Mouse (Mus musculus) heart, postnatal 0 days (tissue): Measurements from ENCODE around the gene Tefm. TPM values are rescaled to one million over a fixed set of nuclear protein-coding genes. Genes with fewer than 3 reads are reported as not detected.

Experiments
- ATAC-seq: fragments of 200-750 bp; cut with Nextera tagmentation; 2 replicates; pipeline ENCODE4 v1.8.0; 2017; ENCODE audit warnings: low read depth, moderate number of reproducible peaks, moderate library complexity; ENCODE audit not compliant: insufficient read depth
- DNase-seq: peaks from one replicate; pipeline ENCODE4 v3.0.0-alpha.2; 2016; ENCODE audit warnings: low spot score
- H3K27ac ChIP-seq: fragments of 300-500 bp; sonication (generic); 2 replicates; pipeline ENCODE4 v1.5.1; 2014; ENCODE audit warnings: low read depth, mild to moderate bottlenecking
- H3K27me3 ChIP-seq: fragments of 300-500 bp; sonication (generic); 2 replicates; pipeline ENCODE4 v1.6.1; 2014; ENCODE audit warnings: low read length, mixed read lengths; ENCODE audit not compliant: control insufficient read depth, insufficient read depth
- H3K36me3 ChIP-seq: fragments of 300-500 bp; sonication (generic); replicated peaks from 2 replicates; pipeline ENCODE4 v1.6.1; 2014; ENCODE audit warnings: low read length, mixed read lengths; ENCODE audit not compliant: control insufficient read depth, insufficient read depth
- H3K4me1 ChIP-seq: fragments of 300-500 bp; sonication (generic); 2 replicates; pipeline ENCODE4 v1.6.1; 2014; ENCODE audit warnings: antibody characterized with exemption; ENCODE audit not compliant: control insufficient read depth, insufficient read depth
- H3K4me2 ChIP-seq: fragments of 300-500 bp; sonication (generic); 2 replicates; pipeline ENCODE4 v1.6.1; 2014; ENCODE audit warnings: low read depth, mild to moderate bottlenecking, low read length, moderate library complexity
- H3K4me3 ChIP-seq: fragments of 300-500 bp; sonication (generic); 2 replicates; pipeline ENCODE4 v1.5.1; 2014; ENCODE audit warnings: low read depth, low read length
- H3K9ac ChIP-seq: fragments of 300-500 bp; sonication (generic); replicated peaks from 2 replicates; pipeline ENCODE4 v1.6.1; 2014; ENCODE audit warnings: low read depth, low read length, mixed read lengths
- H3K9me3 ChIP-seq: fragments of 300-500 bp; sonication (generic); replicated peaks from 2 replicates; pipeline ENCODE4 v1.6.1; 2016; ENCODE audit warnings: low read length; ENCODE audit not compliant: control insufficient read depth
- CTCF ChIP-seq: IDR thresholded peaks from 2 replicates; pipeline ENCODE4 v1.5.1; 2016; ENCODE audit warnings: antibody characterized with exemption, control low read depth, low read depth
- EP300 ChIP-seq: IDR thresholded peaks from 2 replicates; pipeline ENCODE4 v1.6.1; 2016; ENCODE audit warnings: antibody characterized with exemption, low read depth
- WGBS: fragments of 180-500 bp; shearing (Covaris S2); extraction: QIAGEN DNeasy Blood & Tissue Kit; methylation state at CpG from one replicate; pipeline ENCODE4 v1.1.7; 2014; 5-methylcytosine and 5-hydroxymethylcytosine counted together
- polyA plus RNA-seq: library from polyadenylated mRNA; unstranded; fragments of >200 nt; fragmentation: Nextera tagmentation; extraction: Ambion mirVana; gene quantifications from 2 replicates; pipeline ENCODE4 v1.2.1, GENCODE M21; 2015
- total RNA-seq: library from RNA; depleted of rRNA; stranded (reverse); fragments of >200 nt; gene quantifications from 2 replicates; pipeline ENCODE4 v1.2.3, GENCODE M21; 2014; ENCODE audit warnings: low replicate concordance; rRNA removed

Tefm gene
- total and polyA plus RNA-seq, 2 experiments from 2014 or later = 39.9 to 40.3 TPM

DNA sequence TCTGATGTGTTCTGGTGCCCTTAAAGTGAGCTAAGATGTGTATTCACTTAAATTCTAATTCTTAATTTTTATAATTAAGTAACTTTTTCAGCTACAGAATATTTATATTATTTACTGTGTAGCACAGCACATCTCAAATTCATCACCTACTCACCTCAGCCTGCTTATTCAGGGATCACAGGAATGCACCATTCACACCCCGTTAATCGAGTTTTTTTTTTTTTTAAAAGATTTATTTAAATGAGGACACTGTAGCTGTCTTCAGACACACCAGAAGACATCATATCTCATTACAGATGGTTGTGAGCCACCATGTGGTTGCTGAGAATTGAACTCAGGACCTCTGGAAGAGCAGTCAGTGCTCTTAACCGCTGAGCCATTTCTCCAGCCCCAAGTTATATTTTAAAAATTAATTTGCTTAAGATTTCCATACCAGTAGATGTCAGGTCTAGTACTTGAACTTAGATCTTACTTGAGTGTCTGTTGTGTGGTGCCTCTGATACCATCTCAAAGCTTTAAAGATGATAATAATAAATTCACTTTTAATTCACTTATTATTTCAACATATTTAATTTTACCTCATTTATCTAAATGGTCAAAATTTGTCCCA, 51.3 kb downstream of the Tefm start:
- Histone ChIP-seq H3K9me3 (no peaks in the 10 kb centered on the region), H3K9ac (no peak overlapping the region), H3K27me3 (no peaks in the 10 kb centered on the region), H3K4me2 (peak overlapping the region; percentile 84), H3K27ac (no peak overlapping the region), H3K4me1 (peaks cover 6% of the 10 kb centered on the region; the same call in 1 of the 2 replicates), H3K4me3 (peak overlapping the region; percentile 84; the same call in 1 of the 2 replicates), H3K36me3 (0 out of 2 replicates have a peak, but pooled peaks cover 2% of the 10 kb centered on the region)
- no peak for ATAC-seq
- 49% methylated on average over 3 of the region's 3 CpGs for WGBS
- no peak for DNase-seq
- no peak for TF ChIP-seq CTCF
- TF ChIP-seq EP300 = no peak

DNA sequence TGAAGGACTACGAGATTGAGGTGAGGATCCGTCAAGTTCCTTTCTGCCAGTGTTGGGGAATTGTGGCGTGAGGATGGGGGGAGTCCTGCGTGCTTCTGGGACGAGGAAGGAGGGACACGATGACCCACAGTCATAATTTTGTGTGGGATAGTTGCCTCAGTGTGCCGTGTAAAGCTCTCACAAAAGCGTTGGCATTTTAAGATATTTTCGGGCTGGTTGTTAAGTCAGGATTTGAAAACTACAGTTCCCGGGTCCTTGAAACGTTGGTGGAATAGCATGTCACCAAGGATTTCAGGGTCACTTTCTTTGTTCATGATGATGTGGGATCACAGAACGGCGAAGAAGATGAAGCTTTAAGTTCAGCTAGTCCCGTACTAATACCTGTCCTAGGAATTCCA, 52.2 kb downstream of the Tefm start:
- peak overlapping the region; percentile 86 for H3K9ac ChIP-seq
- H3K9me3 ChIP-seq = no peaks in the 10 kb centered on the region
- ATAC-seq (no peak), DNase-seq (no peak)
- TF ChIP-seq EP300 (no peak), CTCF (no peak; the same call in 1 of the 2 replicates)
- WGBS = 1% methylated on average over 14 of the region's 14 CpGs
- peak overlapping the region; percentile 84 for H3K4me3 ChIP-seq
- H3K36me3 ChIP-seq = no peaks in the 10 kb centered on the region
- peaks cover 6% of the 10 kb centered on the region; the same call in 1 of the 2 replicates for H3K4me1 ChIP-seq
- H3K27ac ChIP-seq = no peak overlapping the region
- H3K4me2 ChIP-seq = peak overlapping the region; percentile 84
- no peaks in the 10 kb centered on the region for H3K27me3 ChIP-seq

- H3K27me3 ChIP-seq = no peaks in the 10 kb centered on the region
- DNase-seq (peak; percentile 82), ATAC-seq (peak; percentile 82)
- peak within 1 kb of the TSS; percentile 84 for H3K4me3 ChIP-seq
- peak within 1 kb of the TSS; percentile 84 for H3K4me2 ChIP-seq
- 3% methylated on average over 57 of the region's 57 CpGs for WGBS
- H3K9ac ChIP-seq = peak within 1 kb of the TSS; percentile 86
- no peaks in the 10 kb centered on the region for H3K36me3 ChIP-seq
- TF ChIP-seq CTCF = no peak
- no peak for TF ChIP-seq EP300
- no peaks in the 10 kb centered on the region for H3K9me3 ChIP-seq
- peaks cover 6% of the 10 kb centered on the region; the same call in 1 of the 2 replicates for H3K4me1 ChIP-seq
- no peak within 1 kb of the TSS for H3K27ac ChIP-seq
These were observed 52.8 kb downstream of the Tefm start, which contains the start of gene Atad5 for GRCm38 (mm10) chr11:80088917-80089816. Gene Atad5 (plus strand): TSS chr11:80089400.

- TF ChIP-seq CTCF = peak; percentile 82
- no peak for TF ChIP-seq EP300
- no peaks in the 10 kb centered on the region for H3K9me3 ChIP-seq
- ATAC-seq = peak; percentile 78
- no peak overlapping the region for H3K9ac ChIP-seq
- peaks cover 6% of the 10 kb centered on the region; the same call in 1 of the 2 replicates for H3K4me1 ChIP-seq
- no peaks in the 10 kb centered on the region for H3K36me3 ChIP-seq
- no peaks in the 10 kb centered on the region for H3K27me3 ChIP-seq
- DNase-seq = peak; percentile 77
- WGBS = 15% methylated on average over 5 of the region's 5 CpGs
- no peak overlapping the region for H3K4me2 ChIP-seq
- no peak overlapping the region for H3K4me3 ChIP-seq
- no peak overlapping the region for H3K27ac ChIP-seq
These were observed 55.1 kb downstream of the Tefm start for GRCm38 (mm10) chr11:80086844-80087243.

Other genes with a start within 250 kb of the Tefm start
- 7.0 and 8.7 TPM in 2 replicates for gene Utp6, start 179.8 kb downstream of the Tefm start, total RNA-seq
- 21.7 and 22.4 TPM in 2 replicates for gene Utp6, start 179.8 kb downstream of the Tefm start, polyA plus RNA-seq
- 17.3 and 23.0 TPM in 2 replicates for gene Suz12, start 149.1 kb downstream of the Tefm start, total RNA-seq
- gene Suz12, start 149.1 kb downstream of the Tefm start, polyA plus RNA-seq = 9.2 and 9.4 TPM in 2 replicates
- gene Crlf3, start 61.2 kb downstream of the Tefm start, total RNA-seq = 12.6 and 28.0 TPM in 2 replicates
- 19.7 and 22.3 TPM in 2 replicates for gene Crlf3, start 61.2 kb downstream of the Tefm start, polyA plus RNA-seq
- gene Atad5, start 52.8 kb downstream of the Tefm start, total RNA-seq = 3.3 and 4.2 TPM in 2 replicates
- 1.5 and 1.8 TPM in 2 replicates for gene Atad5, start 52.8 kb downstream of the Tefm start, polyA plus RNA-seq
- 17.0 and 20.0 TPM in 2 replicates for gene Adap2, start 11.9 kb upstream of the Tefm start, total RNA-seq
- 2.1 and 3.0 TPM in 2 replicates for gene Adap2, start 11.9 kb upstream of the Tefm start, polyA plus RNA-seq
- gene Rnf135, start 41.7 kb upstream of the Tefm start, total RNA-seq = 6.2 and 10.2 TPM in 2 replicates
- gene Rnf135, start 41.7 kb upstream of the Tefm start, polyA plus RNA-seq = 11.7 and 12.9 TPM in 2 replicates
- gene Rhot1, start 66.8 kb upstream of the Tefm start, total RNA-seq = 77.3 and 89.3 TPM in 2 replicates
- 48.8 and 53.8 TPM in 2 replicates for gene Rhot1, start 66.8 kb upstream of the Tefm start, polyA plus RNA-seq
- gene Rhbdl3, start 158.7 kb upstream of the Tefm start, total RNA-seq = 0.66 and 2.1 TPM in 2 replicates
- 0.38 and 0.75 TPM in 2 replicates for gene Rhbdl3, start 158.7 kb upstream of the Tefm start, polyA plus RNA-seq
- gene 5730455P16Rik, start 235.9 kb upstream of the Tefm start, total RNA-seq = 9.2 and 36.9 TPM in 2 replicates
- 20.2 and 20.3 TPM in 2 replicates for gene 5730455P16Rik, start 235.9 kb upstream of the Tefm start, polyA plus RNA-seq
- gene Zfp207, start 241.1 kb upstream of the Tefm start, total RNA-seq = 185 and 196 TPM in 2 replicates
- gene Zfp207, start 241.1 kb upstream of the Tefm start, polyA plus RNA-seq = 114 and 122 TPM in 2 replicates